Mouse (Mus musculus): ENCODE results near the gene Pycr2. TPM values are rescaled to one million over a fixed set of nuclear protein-coding genes. Genes with fewer than 3 reads are reported as not detected.

Pycr2 gene
- total and polyA plus RNA-seq, 3 experiments: 22.7 to 122 (median 23.2) TPM

- Histone ChIP-seq H3K4me1 (ENCODE audit: insufficient read depth, low read depth, low read length) (peaks cover 53% of the 10 kb centered on the region), H3K9me3 (replicated peaks) (no peaks in the 10 kb centered on the region), H3K4me3 (ENCODE audit: low read depth, low read length) (peak overlapping the region; percentile 13; the same call in 1 of the 2 replicates), H3K36me3 (replicated peaks) (peaks cover 27% of the 10 kb centered on the region), H3K27me3 (ENCODE audit: insufficient read depth, low read length) (peaks cover 7% of the 10 kb centered on the region)
- TF ChIP-seq GATA1 (IDR thresholded peaks at IDR 0.05; ENCODE audit: borderline replicate concordance, low read length) (no peak), POLR2AphosphoS5 (IDR thresholded peaks at IDR 0.05; ENCODE audit: insufficient replicate concordance, low read depth, low read length) (no peak), TAL1 (conservative IDR thresholded peaks at IDR 0.05; ENCODE audit: low read depth, low read length) (peak; percentile 89), GATA2 (IDR thresholded peaks at IDR 0.05; ENCODE audit: borderline replicate concordance, low read depth, low read length) (no peak), CTCF (IDR thresholded peaks at IDR 0.05; ENCODE audit: low read depth, low read length) (no peak)
- ATAC-seq (ENCODE audit: extremely low read depth, insufficient number of reproducible peaks, low FRiP score, poor library complexity, severe bottlenecking) (peak; percentile 78), DNase-seq (ENCODE audit: low spot score) (peak; percentile 95)
Observed at GRCm38 (mm10) chr1:180902915-180903314, 1.2 kb upstream of the Pycr2 start.

- H3K27me3 ChIP-seq (ENCODE audit: insufficient read depth, low read length): 0 out of 2 replicates have a peak, but pooled peaks cover 5% of the 10 kb centered on the region
- peaks cover 60% of the 10 kb centered on the region for H3K4me1 ChIP-seq (ENCODE audit: insufficient read depth, low read depth, low read length)
- DNase-seq (ENCODE audit: low spot score) (no peak), ATAC-seq (ENCODE audit: extremely low read depth, insufficient number of reproducible peaks, low FRiP score, poor library complexity, severe bottlenecking) (no peak)
- H3K4me3 ChIP-seq (ENCODE audit: low read depth, low read length): peak overlapping the region; percentile 94
- H3K36me3 ChIP-seq (replicated peaks): peaks cover 34% of the 10 kb centered on the region
- H3K9me3 ChIP-seq (replicated peaks): no peaks in the 10 kb centered on the region
- no peak for TF ChIP-seq GATA2 (IDR thresholded peaks at IDR 0.05; ENCODE audit: borderline replicate concordance, low read depth, low read length)
- TF ChIP-seq TAL1 (conservative IDR thresholded peaks at IDR 0.05; ENCODE audit: low read depth, low read length): no peak
- TF ChIP-seq POLR2AphosphoS5 (IDR thresholded peaks at IDR 0.05; ENCODE audit: insufficient replicate concordance, low read depth, low read length): no peak; the same call in 1 of the 2 replicates
- no peak for TF ChIP-seq GATA1 (IDR thresholded peaks at IDR 0.05; ENCODE audit: borderline replicate concordance, low read length)
- TF ChIP-seq CTCF (IDR thresholded peaks at IDR 0.05; ENCODE audit: low read depth, low read length): no peak
Observed at GRCm38 (mm10) chr1:180903666-180904038, 441 bp upstream of the Pycr2 start.

- no peak for ATAC-seq (ENCODE audit: extremely low read depth, insufficient number of reproducible peaks, low FRiP score, poor library complexity, severe bottlenecking)
- peaks cover 45% of the 10 kb centered on the region for H3K36me3 ChIP-seq (replicated peaks)
- no peak for TF ChIP-seq POLR2AphosphoS5 (IDR thresholded peaks at IDR 0.05; ENCODE audit: insufficient replicate concordance, low read depth, low read length)
- no peak for TF ChIP-seq GATA1 (IDR thresholded peaks at IDR 0.05; ENCODE audit: borderline replicate concordance, low read length)
- no peak for TF ChIP-seq TAL1 (conservative IDR thresholded peaks at IDR 0.05; ENCODE audit: low read depth, low read length)
- no peak for TF ChIP-seq CTCF (IDR thresholded peaks at IDR 0.05; ENCODE audit: low read depth, low read length)
- peaks cover 67% of the 10 kb centered on the region for H3K4me1 ChIP-seq (ENCODE audit: insufficient read depth, low read depth, low read length)
- DNase-seq (ENCODE audit: low spot score): no peak
- H3K4me3 ChIP-seq (ENCODE audit: low read depth, low read length): peak overlapping the region; percentile 94
- no peaks in the 10 kb centered on the region for H3K27me3 ChIP-seq (ENCODE audit: insufficient read depth, low read length)
- H3K9me3 ChIP-seq (replicated peaks): no peaks in the 10 kb centered on the region
Observed at GRCm38 (mm10) chr1:180904815-180905080, 655 bp downstream of the Pycr2 start.

GRCm38 (mm10) chr1:180905307-180905706 lies 1.2 kb downstream of the Pycr2 start:
- peaks cover 46% of the 10 kb centered on the region for H3K36me3 ChIP-seq (replicated peaks)
- H3K4me1 ChIP-seq (ENCODE audit: insufficient read depth, low read depth, low read length): peaks cover 67% of the 10 kb centered on the region
- no peak for TF ChIP-seq GATA1 (IDR thresholded peaks at IDR 0.05; ENCODE audit: borderline replicate concordance, low read length)
- TF ChIP-seq GATA2 (IDR thresholded peaks at IDR 0.05; ENCODE audit: borderline replicate concordance, low read depth, low read length): no peak
- no peak for TF ChIP-seq POLR2AphosphoS5 (IDR thresholded peaks at IDR 0.05; ENCODE audit: insufficient replicate concordance, low read depth, low read length)
- no peak for TF ChIP-seq TAL1 (conservative IDR thresholded peaks at IDR 0.05; ENCODE audit: low read depth, low read length)
- no peak for TF ChIP-seq CTCF (IDR thresholded peaks at IDR 0.05; ENCODE audit: low read depth, low read length)
- no peaks in the 10 kb centered on the region for H3K9me3 ChIP-seq (replicated peaks)
- H3K27me3 ChIP-seq (ENCODE audit: insufficient read depth, low read length): no peaks in the 10 kb centered on the region
- DNase-seq (ENCODE audit: low spot score) (no peak), ATAC-seq (ENCODE audit: extremely low read depth, insufficient number of reproducible peaks, low FRiP score, poor library complexity, severe bottlenecking) (no peak)
- peak overlapping the region; percentile 94 for H3K4me3 ChIP-seq (ENCODE audit: low read depth, low read length)

- DNase-seq (ENCODE audit: low spot score) (no peak), ATAC-seq (ENCODE audit: extremely low read depth, insufficient number of reproducible peaks, low FRiP score, poor library complexity, severe bottlenecking) (no peak)
- Histone ChIP-seq H3K4me3 (ENCODE audit: low read depth, low read length) (peak overlapping the region; percentile 94), H3K36me3 (replicated peaks) (peaks cover 46% of the 10 kb centered on the region), H3K27me3 (ENCODE audit: insufficient read depth, low read length) (no peaks in the 10 kb centered on the region), H3K4me1 (ENCODE audit: insufficient read depth, low read depth, low read length) (peaks cover 67% of the 10 kb centered on the region), H3K9me3 (replicated peaks) (no peaks in the 10 kb centered on the region)
- TF ChIP-seq GATA2 (IDR thresholded peaks at IDR 0.05; ENCODE audit: borderline replicate concordance, low read depth, low read length) (no peak), GATA1 (IDR thresholded peaks at IDR 0.05; ENCODE audit: borderline replicate concordance, low read length) (no peak)
Observed at GRCm38 (mm10) chr1:180905876-180906275, 1.8 kb downstream of the Pycr2 start.

- peak; percentile 68 for DNase-seq (ENCODE audit: low spot score)
- Histone ChIP-seq H3K4me3 (ENCODE audit: low read depth, low read length) (peak overlapping the region; percentile 94), H3K9me3 (replicated peaks) (no peaks in the 10 kb centered on the region), H3K27me3 (ENCODE audit: insufficient read depth, low read length) (no peaks in the 10 kb centered on the region), H3K36me3 (replicated peaks) (peaks cover 46% of the 10 kb centered on the region), H3K4me1 (ENCODE audit: insufficient read depth, low read depth, low read length) (peaks cover 72% of the 10 kb centered on the region)
- peak; percentile 37 for ATAC-seq (ENCODE audit: extremely low read depth, insufficient number of reproducible peaks, low FRiP score, poor library complexity, severe bottlenecking)
- TF ChIP-seq TAL1 (conservative IDR thresholded peaks at IDR 0.05; ENCODE audit: low read depth, low read length) (peak; percentile 34; the same call in 1 of the 2 replicates), GATA1 (IDR thresholded peaks at IDR 0.05; ENCODE audit: borderline replicate concordance, low read length) (no peak)
Observed at GRCm38 (mm10) chr1:180906461-180907147, 2.5 kb downstream of the Pycr2 start.

Data from G1E (cell line).